Mouse (Mus musculus): ENCODE results near the gene Dennd4c.

GRCm38 (mm10) chr4:86721856-86722358 is 26.4 kb upstream of the Dennd4c start:
- TF ChIP-seq CHD1 (IDR thresholded peaks at IDR 0.05; ENCODE audit: low read depth, low read length), result no peak
- TF ChIP-seq SMC3 (IDR thresholded peaks at IDR 0.05; ENCODE audit: low read depth, low read length), result no peak
- TF ChIP-seq CTCF (conservative IDR thresholded peaks at IDR 0.05 in 1 of 2, IDR thresholded peaks at IDR 0.05 in 1 of 2; ENCODE audit: low read depth in 2 of 2, low read length in 2 of 2), result no peak
- TF ChIP-seq EP300 (IDR thresholded peaks at IDR 0.05; ENCODE audit: low read length), result no peak
- no peak for TF ChIP-seq POLR2A (IDR thresholded peaks at IDR 0.05; ENCODE audit: low read depth, low read length)
